Mouse (Mus musculus) stomach, embryonic 14.5 days (tissue): ENCODE measurements around the gene Gm7544. TPM values are rescaled to one million over a fixed set of nuclear protein-coding genes. Genes with fewer than 3 reads are reported as not detected.
"Not testable (repeated sequence)": the region's sequence is repeated elsewhere in the genome, so short reads cannot be mapped to it uniquely, and the experiment has no call there.

Experiments
- ATAC-seq: fragments of 200-750 bp; cut with Nextera tagmentation; 2 replicates; pipeline ENCODE4 v1.8.0; 2017; ENCODE audit warnings: low read depth, moderate TSS enrichment; ENCODE audit not compliant: insufficient number of reproducible peaks, insufficient read depth, low FRiP score
- H3K27ac ChIP-seq: fragments of 300-500 bp; sonication (generic); 2 replicates; pipeline ENCODE4 v1.5.1; 2014; ENCODE audit warnings: mild to moderate bottlenecking, low read length, moderate library complexity, mixed read lengths
- H3K27me3 ChIP-seq: fragments of 300-500 bp; sonication (generic); 2 replicates; pipeline ENCODE4 v1.6.1; 2014; ENCODE audit warnings: low read length, control low read depth, mixed read lengths; ENCODE audit not compliant: control insufficient read depth, insufficient read depth
- H3K36me3 ChIP-seq: fragments of 300-500 bp; sonication (generic); 2 replicates; pipeline ENCODE4 v1.6.1; 2014; ENCODE audit warnings: mild to moderate bottlenecking, control low read depth, low read length, moderate library complexity, mixed read lengths; ENCODE audit not compliant: control insufficient read depth, insufficient read depth
- H3K4me1 ChIP-seq: fragments of 300-500 bp; sonication (generic); 2 replicates; pipeline ENCODE4 v1.6.1; 2014; ENCODE audit warnings: low read length, control low read depth, mixed read lengths; ENCODE audit not compliant: control insufficient read depth, insufficient read depth
- H3K4me2 ChIP-seq: fragments of 300-500 bp; sonication (generic); replicated peaks from 2 replicates; pipeline ENCODE4 v1.6.1; 2014; ENCODE audit warnings: low read depth, low read length, control low read depth
- H3K4me3 ChIP-seq: fragments of 300-500 bp; sonication (generic); 2 replicates; pipeline ENCODE4 v1.5.1; 2014; ENCODE audit warnings: low read depth, low read length, control low read depth
- H3K9ac ChIP-seq: fragments of 300-500 bp; sonication (generic); replicated peaks from 2 replicates; pipeline ENCODE4 v1.6.1; 2014; ENCODE audit warnings: low read depth, mild to moderate bottlenecking, control low read depth, low read length, moderate library complexity, mixed read lengths
- H3K9me3 ChIP-seq: fragments of 300-500 bp; sonication (generic); 2 replicates; pipeline ENCODE4 v1.6.1; 2016; ENCODE audit warnings: low read depth, low read length, control low read depth; ENCODE audit not compliant: control insufficient read depth
- WGBS: fragments of 180-500 bp; shearing (Covaris S2); extraction: QIAGEN DNeasy Blood & Tissue Kit; methylation state at CpG from one replicate; pipeline ENCODE4 v1.1.7; 2014; 5-methylcytosine and 5-hydroxymethylcytosine counted together
- polyA plus RNA-seq: library from polyadenylated mRNA; unstranded; fragments of >200 nt; fragmentation: Nextera tagmentation; extraction: Ambion mirVana; gene quantifications from 2 replicates; pipeline ENCODE4 v1.2.1, GENCODE M21; 2014

Gene Gm7544
- polyA plus RNA-seq, result not detected in 2 replicates

- ATAC-seq, H3K4me3 ChIP-seq, H3K4me1 ChIP-seq: not testable (repeated sequence)
Observed at GRCm38 (mm10) chr1:82955913-82956312, at the start of gene Gm7544. Gene Gm7544 (minus strand): TSS chr1:82956013.

GRCm38 (mm10) chr1:83000306-83000705, 44.5 kb upstream of the Gm7544 start, which contains the start of gene Gm47959:
Gene Gm47959 (plus strand): TSS chr1:83000548.
- not testable (repeated sequence) for H3K36me3 ChIP-seq, H3K9ac ChIP-seq, H3K27ac ChIP-seq, H3K9me3 ChIP-seq, ATAC-seq, H3K4me3 ChIP-seq, H3K27me3 ChIP-seq, H3K4me2 ChIP-seq, H3K4me1 ChIP-seq
- 94% methylated on average over 7 of the region's 9 CpGs for WGBS

More at GRCm38 (mm10) chr1:82955913-82956312, at the start of gene Gm7544:
- H3K9ac ChIP-seq, H3K36me3 ChIP-seq, H3K27ac ChIP-seq, H3K27me3 ChIP-seq, H3K9me3 ChIP-seq, H3K4me2 ChIP-seq: not testable (repeated sequence)

GRCm38 (mm10) chr1:82993947-82994346, 38.1 kb upstream of the Gm7544 start:
- 83% methylated on average over 3 of the region's 3 CpGs for WGBS
- no peak overlapping the region for H3K9ac ChIP-seq
- no peaks in the 10 kb centered on the region for H3K9me3 ChIP-seq

GRCm38 (mm10) chr1:82992093-82992492, 36.3 kb upstream of the Gm7544 start:
- Histone ChIP-seq H3K27ac (no peak overlapping the region), H3K9ac (no peak overlapping the region), H3K4me3 (no peak overlapping the region), H3K4me2 (no peak overlapping the region), H3K36me3 (no peaks in the 10 kb centered on the region), H3K27me3 (no peaks in the 10 kb centered on the region), H3K9me3 (no peaks in the 10 kb centered on the region), H3K4me1 (no peaks in the 10 kb centered on the region)
- no peak for ATAC-seq
- 84% methylated on average over 6 of the region's 6 CpGs for WGBS

More at GRCm38 (mm10) chr1:82993947-82994346, 38.1 kb upstream of the Gm7544 start:
- H3K27me3 ChIP-seq, result no peaks in the 10 kb centered on the region
- no peak overlapping the region for H3K4me2 ChIP-seq
- ATAC-seq, result no peak
- H3K27ac ChIP-seq, result no peak overlapping the region
- no peak overlapping the region for H3K4me3 ChIP-seq
- no peaks in the 10 kb centered on the region for H3K36me3 ChIP-seq
- no peaks in the 10 kb centered on the region for H3K4me1 ChIP-seq

- Histone ChIP-seq H3K4me3 (no peak overlapping the region), H3K9me3 (no peaks in the 10 kb centered on the region), H3K4me2 (no peak overlapping the region), H3K27ac (no peak overlapping the region), H3K9ac (no peak overlapping the region), H3K36me3 (no peaks in the 10 kb centered on the region), H3K27me3 (no peaks in the 10 kb centered on the region), H3K4me1 (no peaks in the 10 kb centered on the region)
- 69% methylated on average over 3 of the region's 3 CpGs for WGBS
- no peak for ATAC-seq
Observed at GRCm38 (mm10) chr1:82991596-82991995, 35.8 kb upstream of the Gm7544 start.

- no peaks in the 10 kb centered on the region for H3K36me3 ChIP-seq
- no peaks in the 10 kb centered on the region for H3K27me3 ChIP-seq
- H3K4me1 ChIP-seq, result no peaks in the 10 kb centered on the region
- H3K4me2 ChIP-seq, result no peak overlapping the region
- 62% methylated on average over 4 of the region's 4 CpGs for WGBS
- H3K27ac ChIP-seq, result no peak overlapping the region
- no peaks in the 10 kb centered on the region for H3K9me3 ChIP-seq
- no peak overlapping the region for H3K4me3 ChIP-seq
- no peak overlapping the region for H3K9ac ChIP-seq
- no peak for ATAC-seq
Observed at GRCm38 (mm10) chr1:82991062-82991461, 35.2 kb upstream of the Gm7544 start.

GRCm38 (mm10) chr1:82987530-82988198, 31.9 kb upstream of the Gm7544 start:
- Histone ChIP-seq H3K36me3 (no peaks in the 10 kb centered on the region), H3K4me1 (no peaks in the 10 kb centered on the region), H3K27ac (no peak overlapping the region), H3K9ac (no peak overlapping the region), H3K4me3 (no peak overlapping the region), H3K27me3 (no peaks in the 10 kb centered on the region), H3K9me3 (peaks cover 6% of the 10 kb centered on the region; the same call in 1 of the 2 replicates), H3K4me2 (no peak overlapping the region)
- no peak for ATAC-seq
- WGBS, result 28% methylated on average over 4 of the region's 4 CpGs

GRCm38 (mm10) chr1:82986738-82987137, 30.9 kb upstream of the Gm7544 start:
- Histone ChIP-seq H3K27ac (no peak overlapping the region), H3K27me3 (no peaks in the 10 kb centered on the region), H3K9me3 (peaks cover 6% of the 10 kb centered on the region; the same call in 1 of the 2 replicates), H3K4me2 (no peak overlapping the region), H3K36me3 (no peaks in the 10 kb centered on the region), H3K4me3 (no peak overlapping the region), H3K9ac (no peak overlapping the region), H3K4me1 (no peaks in the 10 kb centered on the region)
- ATAC-seq, result no peak
- WGBS, result 89% methylated on average over 6 of the region's 6 CpGs

GRCm38 (mm10) chr1:82977840-82978239, 22.0 kb upstream of the Gm7544 start:
- Histone ChIP-seq H3K4me3 (no peak overlapping the region), H3K9me3 (no peaks in the 10 kb centered on the region), H3K9ac (no peak overlapping the region), H3K27me3 (no peaks in the 10 kb centered on the region), H3K27ac (no peak overlapping the region), H3K4me2 (no peak overlapping the region), H3K4me1 (no peaks in the 10 kb centered on the region), H3K36me3 (no peaks in the 10 kb centered on the region)
- no peak for ATAC-seq
